Comparison of ENCODE assay signal across 13 mouse cellular contexts in genomic region chrX:21651508-21652297, GRCm38 (mm10).
DNase-seq lines count a peak whose midpoint lies in the region; ATAC-seq lines count a peak whose summit lies in the region.
"Had no signal": no experiment of that assay in that cellular context is flagged by ENCODE, and none has a peak within 500 bp of the region (broad histone marks: within the 10 kb centered on the region; RNA-seq: fewer than 3 reads in every experiment).

No protein-coding gene starts in this region.

- no peaks in the 10 kb centered on the region for H3K27me3 ChIP-seq in heart, embryonic 12.5 days (replicated peaks)
- H3K27me3 ChIP-seq in neural tube, embryonic 15.5 days (replicated peaks) = no peaks in the 10 kb centered on the region
- H3K27me3 ChIP-seq: liver, embryonic 13.5 days had no signal

- no peak overlapping the region for H3K4me2 ChIP-seq in heart, embryonic 12.5 days
- H3K4me2 ChIP-seq in neural tube, embryonic 15.5 days = no peak overlapping the region
- H3K4me2 ChIP-seq: liver, embryonic 13.5 days had no signal

- intact Hi-C loops in heart, postnatal 10 days (cut with DNase I) = no loop called here

- H3K9me3 ChIP-seq in heart, embryonic 12.5 days (replicated peaks) = no peaks in the 10 kb centered on the region
- H3K9me3 ChIP-seq in neural tube, embryonic 15.5 days (replicated peaks) = no peaks in the 10 kb centered on the region
- H3K9me3 ChIP-seq: liver, embryonic 13.5 days had no signal

- H3K9ac ChIP-seq in heart, embryonic 12.5 days = no peak overlapping the region
- no peak overlapping the region for H3K9ac ChIP-seq in neural tube, embryonic 15.5 days (replicated peaks)
- H3K9ac ChIP-seq: liver, embryonic 13.5 days had no signal

- H3K4me3 ChIP-seq in heart, embryonic 12.5 days = no peak overlapping the region
- no peak overlapping the region for H3K4me3 ChIP-seq in neural tube, embryonic 15.5 days (replicated peaks)
- H3K4me3 ChIP-seq: liver, embryonic 13.5 days had no signal

- DNase-seq in heart, adult 18-20 months = peak; percentile 27 to 37
- DNase-seq in 3134 (ENCODE audit: extremely low read depth, insufficient read length, low spot score) = peak; percentile 10
- DNase-seq in adipocyte (ENCODE audit: low spot score) = peak; percentile 51
- DNase-seq in heart, postnatal 10 days = peak; percentile 20 to 29
- DNase-seq in cerebellum, postnatal 4 days (ENCODE audit: low spot score in 2 of 2) = no peak
- no peak for DNase-seq in layer of hippocampus, adult 11-12 months (ENCODE audit: low spot score)
- DNase-seq: adrenal gland, postnatal 25 days; liver, embryonic 13.5 days; right cerebral cortex, adult 18-20 months had no signal

- no peak for ATAC-seq in heart, embryonic 12.5 days (ENCODE audit: insufficient number of reproducible peaks, low FRiP score)
- no peak for ATAC-seq in neural tube, embryonic 15.5 days (ENCODE audit: low FRiP score)
- ATAC-seq: intestine, embryonic 16.5 days; midbrain, embryonic 16.5 days had no signal

- no peaks in the 10 kb centered on the region for H3K36me3 ChIP-seq in heart, embryonic 12.5 days
- no peaks in the 10 kb centered on the region for H3K36me3 ChIP-seq in neural tube, embryonic 15.5 days
- H3K36me3 ChIP-seq: liver, embryonic 13.5 days had no signal

- H3K27ac ChIP-seq in heart, embryonic 12.5 days (ENCODE audit: poor library complexity, severe bottlenecking) = no peak overlapping the region
- no peak overlapping the region for H3K27ac ChIP-seq in neural tube, embryonic 15.5 days (replicated peaks)
- H3K27ac ChIP-seq: liver, embryonic 13.5 days had no signal

- H3K4me1 ChIP-seq in heart, embryonic 12.5 days (replicated peaks) = no peaks in the 10 kb centered on the region
- H3K4me1 ChIP-seq in neural tube, embryonic 15.5 days = no peaks in the 10 kb centered on the region
- H3K4me1 ChIP-seq: liver, embryonic 13.5 days had no signal

- 74% methylated on average over 7 of the region's 7 CpGs for WGBS in heart, embryonic 12.5 days
- WGBS in neural tube, embryonic 15.5 days = 83% methylated on average over 7 of the region's 7 CpGs

Comparison
In these comparisons a context has a peak if more than half of its experiments do, and no peak if none do; other contexts are left out.
1. DNase-seq: peak in heart, adult 18-20 months (2 of 2), 3134 (single experiment), adipocyte (single experiment) and heart, postnatal 10 days (2 of 2); none in cerebellum, postnatal 4 days (0 of 2) and layer of hippocampus, adult 11-12 months (single experiment).